Mouse (Mus musculus) midbrain, postnatal 0 days (tissue): ENCODE results near the gene Slc25a13. TPM values are rescaled to one million over a fixed set of nuclear protein-coding genes. Genes with fewer than 3 reads are reported as not detected.

ENCODE experiments used
- ATAC-seq: fragments of 200-750 bp; cut with Nextera tagmentation; 2 replicates; pipeline ENCODE4 v1.8.0; 2017; ENCODE audit warnings: moderate number of reproducible peaks, mild to moderate bottlenecking, moderate TSS enrichment, moderate library complexity; ENCODE audit not compliant: low FRiP score
- DNase-seq: peaks from one replicate; pipeline ENCODE4 v3.0.0-alpha.2; 2015; ENCODE audit warnings: low spot score
- H3K27ac ChIP-seq: fragments of 300-500 bp; sonication (generic); 2 replicates; pipeline ENCODE4 v1.5.1; 2014; ENCODE audit warnings: low read depth, mild to moderate bottlenecking, low read length, mixed read lengths
- H3K27me3 ChIP-seq: fragments of 300-500 bp; sonication (generic); 2 replicates; pipeline ENCODE4 v1.6.1; 2014; ENCODE audit warnings: low read length, control low read depth, mixed read lengths; ENCODE audit not compliant: insufficient read depth
- H3K36me3 ChIP-seq: fragments of 300-500 bp; sonication (generic); 2 replicates; pipeline ENCODE4 v1.6.1; 2014; ENCODE audit warnings: low read length, control low read depth, mixed read lengths; ENCODE audit not compliant: insufficient read depth
- H3K4me1 ChIP-seq: fragments of 300-500 bp; sonication (generic); 2 replicates; pipeline ENCODE4 v1.6.1; 2014; ENCODE audit warnings: mild to moderate bottlenecking, control low read depth, antibody characterized with exemption, low read length, mixed read lengths; ENCODE audit not compliant: insufficient read depth
- H3K4me2 ChIP-seq: fragments of 300-500 bp; sonication (generic); 2 replicates; pipeline ENCODE4 v1.6.1; 2014; ENCODE audit warnings: low read depth, mild to moderate bottlenecking, low read length, mixed read lengths; ENCODE audit not compliant: poor library complexity, severe bottlenecking
- H3K4me3 ChIP-seq: fragments of 300-500 bp; sonication (generic); 2 replicates; pipeline ENCODE4 v1.5.1; 2014; ENCODE audit warnings: low read depth, mild to moderate bottlenecking, low read length, moderate library complexity
- H3K9ac ChIP-seq: fragments of 300-500 bp; sonication (generic); replicated peaks from 2 replicates; pipeline ENCODE4 v1.6.1; 2014; ENCODE audit warnings: mild to moderate bottlenecking, low read length, moderate library complexity, mixed read lengths; ENCODE audit not compliant: poor library complexity, severe bottlenecking
- H3K9me3 ChIP-seq: fragments of 300-500 bp; sonication (generic); 2 replicates; pipeline ENCODE4 v1.6.1; 2016; ENCODE audit warnings: low read length, control low read depth
- CTCF ChIP-seq: IDR thresholded peaks from 2 replicates; pipeline ENCODE4 v1.5.1; 2016; ENCODE audit warnings: antibody characterized with exemption, mild to moderate bottlenecking
- WGBS: fragments of 180-500 bp; shearing (Covaris S2); extraction: QIAGEN DNeasy Blood & Tissue Kit; methylation state at CpG from one replicate; pipeline ENCODE4 v1.1.7; 2014; 5-methylcytosine and 5-hydroxymethylcytosine counted together
- polyA plus RNA-seq: library from polyadenylated mRNA; unstranded; fragments of >200 nt; fragmentation: Nextera tagmentation; extraction: Ambion mirVana; gene quantifications from 2 replicates; pipeline ENCODE4 v1.2.1, GENCODE M21; 2015
- total RNA-seq: library from RNA; depleted of rRNA; stranded (reverse); fragments of >200 nt; gene quantifications from 2 replicates; pipeline ENCODE4 v1.2.3, GENCODE M21; 2014

Gene Slc25a13
- total and polyA plus RNA-seq, 2 experiments from 2014 or later, result 2.1 to 2.4 TPM

- no peak for ATAC-seq
- Histone ChIP-seq H3K4me3 (no peak overlapping the region), H3K9ac (no peak overlapping the region), H3K27me3 (no peaks in the 10 kb centered on the region), H3K36me3 (no peaks in the 10 kb centered on the region), H3K4me2 (no peak overlapping the region), H3K4me1 (no peaks in the 10 kb centered on the region), H3K27ac (no peak overlapping the region), H3K9me3 (no peaks in the 10 kb centered on the region)
- WGBS, result 84% methylated on average over 6 of the region's 6 CpGs
- no peak for DNase-seq
- no peak for TF ChIP-seq CTCF
Observed at GRCm38 (mm10) chr6:6197339-6197738, 19.6 kb downstream of the Slc25a13 start.

DNA sequence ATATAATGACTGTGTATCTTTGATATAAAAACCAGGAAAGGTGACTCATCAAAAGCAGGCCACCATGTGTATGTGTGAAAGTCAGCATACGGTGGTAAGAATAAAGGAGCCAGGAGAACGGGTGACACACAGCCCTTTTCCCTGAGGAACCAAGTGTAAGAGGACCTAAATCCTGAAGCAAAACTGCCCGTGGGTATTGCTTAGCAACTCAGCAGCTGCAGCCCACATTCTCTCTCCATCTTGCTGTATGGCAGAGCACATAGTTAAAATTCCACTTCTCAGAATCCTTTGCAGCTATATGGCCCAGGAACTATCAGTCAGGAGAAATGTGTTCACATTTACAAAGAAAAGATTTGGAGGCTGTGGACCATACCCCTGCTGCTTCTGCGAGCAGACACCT, 20.4 kb downstream of the Slc25a13 start:
- Histone ChIP-seq H3K4me1 (no peaks in the 10 kb centered on the region), H3K36me3 (no peaks in the 10 kb centered on the region), H3K27ac (no peak overlapping the region), H3K9me3 (no peaks in the 10 kb centered on the region), H3K4me2 (no peak overlapping the region), H3K9ac (no peak overlapping the region), H3K27me3 (no peaks in the 10 kb centered on the region), H3K4me3 (no peak overlapping the region)
- ATAC-seq (no peak), DNase-seq (no peak)
- TF ChIP-seq CTCF, result no peak
- WGBS, result 78% methylated on average over 4 of the region's 4 CpGs

DNA sequence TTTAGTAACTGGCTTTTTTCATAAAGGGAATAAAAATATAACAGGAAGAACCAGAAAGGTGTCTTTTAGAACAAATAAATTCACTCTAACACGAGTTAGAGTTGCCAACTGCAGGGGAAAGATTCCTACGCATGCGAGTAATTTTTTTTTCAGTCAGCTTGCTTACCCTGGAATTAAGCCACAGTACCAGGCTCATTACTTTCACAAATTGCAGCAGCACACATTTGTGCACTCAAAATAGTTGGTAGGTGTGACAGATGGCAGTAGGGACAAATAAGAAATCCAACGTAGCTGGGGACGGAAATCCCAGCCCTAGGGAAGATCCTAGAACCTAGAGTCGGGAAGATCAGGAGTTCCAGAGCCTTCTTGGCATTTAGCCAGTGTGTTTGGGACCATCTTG, 22.1 kb downstream of the Slc25a13 start:
- Histone ChIP-seq H3K27me3 (no peaks in the 10 kb centered on the region), H3K36me3 (no peaks in the 10 kb centered on the region), H3K4me2 (no peak overlapping the region), H3K4me3 (no peak overlapping the region), H3K9me3 (no peaks in the 10 kb centered on the region), H3K27ac (no peak overlapping the region), H3K9ac (no peak overlapping the region), H3K4me1 (no peaks in the 10 kb centered on the region)
- ATAC-seq, result no peak
- no peak for DNase-seq
- WGBS, result 88% methylated on average over 6 of the region's 6 CpGs
- no peak for TF ChIP-seq CTCF

GRCm38 (mm10) chr6:6193906-6194305, 23.1 kb downstream of the Slc25a13 start:
- Histone ChIP-seq H3K9ac (no peak overlapping the region), H3K36me3 (no peaks in the 10 kb centered on the region), H3K4me1 (no peaks in the 10 kb centered on the region), H3K27me3 (no peaks in the 10 kb centered on the region), H3K9me3 (no peaks in the 10 kb centered on the region), H3K4me3 (no peak overlapping the region), H3K4me2 (no peak overlapping the region), H3K27ac (no peak overlapping the region)
- ATAC-seq, result no peak
- TF ChIP-seq CTCF, result no peak
- 93% methylated on average over 13 of the region's 13 CpGs for WGBS
- no peak for DNase-seq

GRCm38 (mm10) chr6:6192413-6192812, 24.6 kb downstream of the Slc25a13 start:
- Histone ChIP-seq H3K4me2 (no peak overlapping the region), H3K9ac (no peak overlapping the region), H3K9me3 (no peaks in the 10 kb centered on the region), H3K27ac (no peak overlapping the region), H3K4me3 (no peak overlapping the region), H3K36me3 (no peaks in the 10 kb centered on the region), H3K4me1 (no peaks in the 10 kb centered on the region), H3K27me3 (no peaks in the 10 kb centered on the region)
- 92% methylated on average over 7 of the region's 7 CpGs for WGBS
- no peak for ATAC-seq
- no peak for TF ChIP-seq CTCF
- DNase-seq, result no peak

- Histone ChIP-seq H3K9me3 (no peaks in the 10 kb centered on the region), H3K27ac (no peak overlapping the region), H3K9ac (no peak overlapping the region), H3K4me2 (no peak overlapping the region), H3K4me3 (no peak overlapping the region), H3K4me1 (no peaks in the 10 kb centered on the region), H3K27me3 (no peaks in the 10 kb centered on the region), H3K36me3 (no peaks in the 10 kb centered on the region)
- no peak for ATAC-seq
- 72% methylated on average over 8 of the region's 8 CpGs for WGBS
- no peak for DNase-seq
- no peak for TF ChIP-seq CTCF
Observed at GRCm38 (mm10) chr6:6191596-6192337, 25.2 kb downstream of the Slc25a13 start.
